Mouse (Mus musculus): ENCODE measurements around the gene Uaca. TPM values are rescaled to one million over a fixed set of nuclear protein-coding genes. Genes with fewer than 3 reads are reported as not detected.
A peak's percentile ranks its signal among the peaks of the same experiment; 100 is the strongest.

Gene Uaca
- total and polyA plus RNA-seq, 2 experiments from 2014 or later = 5.8 to 13.3 TPM

DNA sequence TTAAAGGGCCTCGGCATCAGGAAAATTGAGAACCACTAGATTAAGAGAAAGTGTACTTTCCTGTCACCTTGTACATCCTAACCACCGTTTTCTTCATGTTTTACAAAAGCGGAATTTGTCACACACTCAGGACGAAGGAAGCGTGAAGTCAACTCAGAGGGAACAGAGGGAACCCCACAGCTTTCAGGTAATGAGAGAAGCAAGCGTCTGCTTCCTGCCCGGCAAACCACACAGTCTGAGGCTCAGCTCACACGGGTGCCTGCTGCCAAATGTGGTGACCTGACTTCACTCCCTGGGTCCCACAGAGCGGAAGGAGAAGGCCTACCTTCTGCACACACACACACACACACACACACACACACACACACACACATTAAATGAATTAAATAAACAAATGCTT lies 64.7 kb downstream of the Uaca start:
- Histone ChIP-seq H3K4me1 (ENCODE audit: insufficient read depth, low read length) (peaks cover 6% of the 10 kb centered on the region; the same call in 1 of the 2 replicates), H3K9ac (replicated peaks; ENCODE audit: low read length) (no peak overlapping the region), H3K27me3 (ENCODE audit: insufficient read depth, low read length) (no peaks in the 10 kb centered on the region), H3K27ac (no peak overlapping the region), H3K9me3 (ENCODE audit: low read length) (no peaks in the 10 kb centered on the region), H3K36me3 (ENCODE audit: insufficient read depth, low read length) (no peaks in the 10 kb centered on the region), H3K4me3 (ENCODE audit: low read length) (no peak overlapping the region), H3K4me2 (ENCODE audit: low read depth, low read length) (no peak overlapping the region)
- no peak for TF ChIP-seq CTCF (IDR thresholded peaks at IDR 0.05; ENCODE audit: low read depth)
- WGBS = 73% methylated on average over 9 of the region's 9 CpGs
- DNase-seq (ENCODE audit: low spot score) (no peak), ATAC-seq (no peak)

DNA sequence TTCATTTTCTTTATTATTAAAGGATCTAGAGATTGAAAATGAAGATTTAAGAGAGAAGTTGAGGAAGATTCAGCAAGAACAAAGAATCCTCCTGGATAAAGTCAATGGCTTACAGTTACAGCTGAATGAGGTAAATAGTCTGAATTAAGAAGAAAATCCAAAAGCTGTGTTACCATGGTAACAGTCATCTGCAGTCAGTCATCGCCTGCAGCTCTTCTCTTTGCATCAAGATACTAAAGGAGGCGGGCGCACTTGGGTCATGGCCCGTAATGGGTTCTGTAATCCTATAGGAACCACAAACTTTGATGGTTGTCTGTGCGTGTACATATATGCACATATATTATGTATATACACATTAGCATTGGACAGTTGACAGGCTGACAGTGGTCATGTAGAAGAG lies 66.7 kb downstream of the Uaca start:
- Histone ChIP-seq H3K4me3 (ENCODE audit: low read length) (no peak overlapping the region), H3K4me1 (ENCODE audit: insufficient read depth, low read length) (peaks cover 6% of the 10 kb centered on the region; the same call in 1 of the 2 replicates), H3K9ac (replicated peaks; ENCODE audit: low read length) (no peak overlapping the region), H3K27me3 (ENCODE audit: insufficient read depth, low read length) (no peaks in the 10 kb centered on the region), H3K36me3 (ENCODE audit: insufficient read depth, low read length) (no peaks in the 10 kb centered on the region), H3K9me3 (ENCODE audit: low read length) (no peaks in the 10 kb centered on the region), H3K27ac (no peak overlapping the region), H3K4me2 (ENCODE audit: low read depth, low read length) (no peak overlapping the region)
- ATAC-seq = no peak
- TF ChIP-seq CTCF (IDR thresholded peaks at IDR 0.05; ENCODE audit: low read depth) = no peak
- 58% methylated on average over 5 of the region's 5 CpGs for WGBS
- peak; percentile 71 for DNase-seq (ENCODE audit: low spot score)

DNA sequence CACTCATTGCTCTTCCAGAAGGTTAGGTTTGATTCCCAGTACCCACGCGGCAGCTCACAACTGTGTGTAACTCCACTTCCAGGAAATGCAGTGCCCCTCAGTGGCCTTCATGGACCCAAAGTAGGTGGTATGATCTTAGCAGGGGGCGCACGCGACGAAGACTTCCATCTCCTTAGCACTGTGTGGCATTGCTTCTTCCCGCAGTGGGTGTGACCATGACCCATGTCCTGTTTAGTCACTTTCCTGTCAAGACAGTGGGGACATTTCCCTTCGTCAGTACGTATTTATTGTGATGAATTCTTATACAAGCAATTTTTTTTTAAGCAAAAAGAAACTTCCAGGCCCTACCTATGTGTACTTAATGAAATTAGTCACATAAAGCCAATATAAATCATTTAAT lies 70.3 kb downstream of the Uaca start:
- H3K4me3 ChIP-seq (ENCODE audit: low read length) = no peak overlapping the region
- WGBS = 89% methylated on average over 9 of the region's 9 CpGs
- no peaks in the 10 kb centered on the region for H3K9me3 ChIP-seq (ENCODE audit: low read length)
- TF ChIP-seq CTCF (IDR thresholded peaks at IDR 0.05; ENCODE audit: low read depth) = no peak
- H3K9ac ChIP-seq (replicated peaks; ENCODE audit: low read length) = no peak overlapping the region
- no peak overlapping the region for H3K4me2 ChIP-seq (ENCODE audit: low read depth, low read length)
- DNase-seq (ENCODE audit: low spot score) = no peak
- H3K4me1 ChIP-seq (ENCODE audit: insufficient read depth, low read length) = peaks cover 6% of the 10 kb centered on the region; the same call in 1 of the 2 replicates
- H3K27ac ChIP-seq = no peak overlapping the region
- H3K27me3 ChIP-seq (ENCODE audit: insufficient read depth, low read length) = no peaks in the 10 kb centered on the region
- no peak for ATAC-seq
- no peaks in the 10 kb centered on the region for H3K36me3 ChIP-seq (ENCODE audit: insufficient read depth, low read length)

DNA sequence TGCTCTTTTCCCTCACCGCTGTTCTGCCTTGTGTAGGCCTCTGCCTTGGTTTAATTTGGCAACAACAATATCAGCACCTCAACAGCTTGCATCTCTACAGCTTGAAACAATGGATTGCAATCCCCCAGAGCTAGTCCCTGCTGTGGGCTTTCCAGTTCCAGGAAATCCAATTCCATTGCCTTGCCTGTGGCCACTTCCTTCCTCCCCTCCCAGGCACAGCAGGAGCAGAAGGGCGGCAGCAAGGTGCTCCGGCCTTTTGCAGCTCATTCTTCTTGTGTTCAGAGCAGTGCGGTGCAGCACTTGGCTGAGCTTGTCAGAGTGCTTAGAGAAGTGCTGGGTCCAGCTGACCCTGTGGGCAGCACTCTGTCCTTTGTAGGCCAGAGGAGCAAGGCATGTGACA lies 71.5 kb downstream of the Uaca start:
- no peak for DNase-seq (ENCODE audit: low spot score)

DNA sequence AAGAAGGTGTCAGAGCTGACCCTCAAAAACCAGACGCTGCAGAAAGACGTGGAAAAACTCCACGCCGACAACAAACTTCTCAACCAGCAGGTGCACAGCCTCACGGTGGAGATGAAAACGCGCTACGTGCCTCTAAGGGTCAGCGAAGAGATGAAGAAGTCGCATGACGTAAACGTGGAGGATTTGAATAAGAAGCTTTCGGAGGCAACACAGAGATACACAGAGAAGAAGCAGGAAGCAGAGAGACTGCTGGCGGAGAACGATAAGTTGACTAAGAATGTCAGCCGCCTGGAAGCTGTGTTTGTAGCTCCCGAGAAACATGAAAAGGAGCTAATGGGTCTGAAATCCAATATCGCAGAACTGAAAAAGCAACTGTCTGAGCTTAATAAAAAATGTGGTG lies 76.1 kb downstream of the Uaca start:
- TF ChIP-seq CTCF (IDR thresholded peaks at IDR 0.05; ENCODE audit: low read depth) = no peak
- 77% methylated on average over 18 of the region's 18 CpGs for WGBS
- ATAC-seq = no peak
- H3K4me3 ChIP-seq (ENCODE audit: low read length) = no peak overlapping the region
- DNase-seq (ENCODE audit: low spot score) = no peak
- H3K27ac ChIP-seq = no peak overlapping the region
- H3K9ac ChIP-seq (replicated peaks; ENCODE audit: low read length) = no peak overlapping the region
- H3K36me3 ChIP-seq (ENCODE audit: insufficient read depth, low read length) = no peaks in the 10 kb centered on the region
- H3K4me1 ChIP-seq (ENCODE audit: insufficient read depth, low read length) = no peaks in the 10 kb centered on the region
- H3K4me2 ChIP-seq (ENCODE audit: low read depth, low read length) = no peak overlapping the region
- H3K9me3 ChIP-seq (ENCODE audit: low read length) = no peaks in the 10 kb centered on the region
- no peaks in the 10 kb centered on the region for H3K27me3 ChIP-seq (ENCODE audit: insufficient read depth, low read length)

More for the DNA sequence above, 71.5 kb downstream of the Uaca start:
- Histone ChIP-seq H3K9ac (replicated peaks; ENCODE audit: low read length) (no peak overlapping the region), H3K27ac (peak overlapping the region; percentile 48; the same call in 1 of the 2 replicates), H3K4me1 (ENCODE audit: insufficient read depth, low read length) (peaks cover 6% of the 10 kb centered on the region; the same call in 1 of the 2 replicates), H3K4me2 (ENCODE audit: low read depth, low read length) (no peak overlapping the region), H3K36me3 (ENCODE audit: insufficient read depth, low read length) (no peaks in the 10 kb centered on the region), H3K9me3 (ENCODE audit: low read length) (no peaks in the 10 kb centered on the region), H3K27me3 (ENCODE audit: insufficient read depth, low read length) (no peaks in the 10 kb centered on the region), H3K4me3 (ENCODE audit: low read length) (no peak overlapping the region)
- ATAC-seq = no peak
- no peak for TF ChIP-seq CTCF (IDR thresholded peaks at IDR 0.05; ENCODE audit: low read depth)
- WGBS = 32% methylated on average over 4 of the region's 4 CpGs

DNA sequence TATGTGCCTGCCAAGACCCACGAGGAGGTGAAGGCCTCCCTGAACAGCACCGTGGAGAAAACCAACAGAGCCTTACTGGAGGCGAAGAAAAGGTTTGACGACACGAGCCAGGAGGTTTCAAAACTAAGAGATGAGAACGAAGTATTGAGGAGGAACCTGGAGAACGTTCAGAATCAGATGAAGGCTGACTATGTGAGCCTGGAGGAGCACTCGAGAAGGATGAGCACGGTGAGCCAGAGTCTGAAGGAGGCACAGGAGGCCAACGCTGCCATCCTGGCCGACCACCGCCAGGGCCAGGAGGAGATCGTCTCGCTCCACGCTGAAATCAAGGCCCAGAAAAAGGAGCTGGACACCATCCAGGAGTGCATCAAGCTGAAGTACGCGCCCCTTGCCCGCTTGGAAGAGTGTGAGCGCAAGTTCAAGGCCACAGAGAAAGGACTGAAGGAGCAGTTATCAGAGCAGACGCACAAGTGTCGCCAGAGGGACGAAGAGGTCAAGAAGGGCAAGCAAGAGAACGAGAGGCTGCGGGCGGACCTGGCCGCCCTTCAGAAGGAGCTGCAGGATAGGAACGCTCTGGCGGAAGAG lies 76.7 kb downstream of the Uaca start:
- H3K4me1 ChIP-seq (ENCODE audit: insufficient read depth, low read length) = no peaks in the 10 kb centered on the region
- no peak for ATAC-seq
- no peak for DNase-seq (ENCODE audit: low spot score)
- no peaks in the 10 kb centered on the region for H3K27me3 ChIP-seq (ENCODE audit: insufficient read depth, low read length)
- no peak overlapping the region for H3K4me2 ChIP-seq (ENCODE audit: low read depth, low read length)
- H3K9ac ChIP-seq (replicated peaks; ENCODE audit: low read length) = no peak overlapping the region
- no peak overlapping the region for H3K27ac ChIP-seq
- H3K36me3 ChIP-seq (ENCODE audit: insufficient read depth, low read length) = no peaks in the 10 kb centered on the region
- H3K9me3 ChIP-seq (ENCODE audit: low read length) = no peaks in the 10 kb centered on the region
- H3K4me3 ChIP-seq (ENCODE audit: low read length) = no peak overlapping the region
- WGBS = 82% methylated on average over 28 of the region's 28 CpGs
- TF ChIP-seq CTCF (IDR thresholded peaks at IDR 0.05; ENCODE audit: low read depth) = no peak

DNA sequence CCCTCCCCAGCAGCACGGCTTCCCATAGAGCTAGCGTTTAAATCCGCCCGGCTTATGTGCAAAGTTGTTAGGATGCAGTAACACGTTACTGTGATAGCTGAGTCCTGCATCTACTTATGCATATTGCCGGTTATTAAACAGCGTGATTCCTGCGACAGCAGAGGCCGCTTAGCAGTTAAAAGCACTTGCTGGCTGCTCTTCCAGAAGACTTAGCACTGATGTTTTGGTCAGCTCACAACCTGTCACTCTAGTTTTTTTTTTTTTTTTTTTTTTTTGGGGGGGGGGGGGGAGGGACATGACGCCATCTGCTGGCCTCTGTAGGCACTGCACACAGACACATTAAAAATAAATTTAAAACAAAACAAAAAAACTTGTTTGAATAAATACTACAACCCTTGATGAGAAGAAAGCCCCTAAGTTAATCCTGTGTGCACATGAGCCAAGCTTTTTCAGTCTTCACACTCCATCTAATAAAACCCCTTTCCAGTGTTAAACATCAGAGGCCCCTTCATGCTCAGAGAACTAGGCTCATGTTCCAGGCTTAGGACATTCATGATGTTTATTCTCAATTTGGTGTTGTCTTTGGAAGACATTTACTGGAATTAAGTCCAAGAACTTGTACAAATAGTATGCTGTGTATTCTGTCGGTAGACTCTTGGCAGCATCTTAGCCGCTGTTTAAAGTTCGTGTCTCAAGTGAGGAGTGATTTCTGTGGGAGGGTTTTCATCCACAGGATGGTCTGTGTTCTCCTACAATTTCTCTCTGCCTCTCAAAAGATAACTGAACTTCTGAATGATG lies 79.1 kb downstream of the Uaca start:
- H3K9me3 ChIP-seq (ENCODE audit: low read length) = no peaks in the 10 kb centered on the region
- H3K27me3 ChIP-seq (ENCODE audit: insufficient read depth, low read length) = no peaks in the 10 kb centered on the region
- no peak for ATAC-seq
- TF ChIP-seq CTCF (IDR thresholded peaks at IDR 0.05; ENCODE audit: low read depth) = peak; percentile 56
- H3K4me3 ChIP-seq (ENCODE audit: low read length) = no peak overlapping the region
- H3K4me2 ChIP-seq (ENCODE audit: low read depth, low read length) = no peak overlapping the region
- 0 out of 2 replicates have a peak, but pooled peaks cover 3% of the 10 kb centered on the region for H3K4me1 ChIP-seq (ENCODE audit: insufficient read depth, low read length)
- DNase-seq (ENCODE audit: low spot score) = peak; percentile 62
- WGBS = 50% methylated on average over 13 of the region's 13 CpGs
- no peak overlapping the region for H3K9ac ChIP-seq (replicated peaks; ENCODE audit: low read length)
- H3K36me3 ChIP-seq (ENCODE audit: insufficient read depth, low read length) = no peaks in the 10 kb centered on the region
- no peak overlapping the region for H3K27ac ChIP-seq

All from hindbrain, postnatal 0 days (tissue).